Mouse (Mus musculus) heart, embryonic 16.5 days (tissue): Measurements from ENCODE around the gene Hddc2. TPM values are rescaled to one million over a fixed set of nuclear protein-coding genes. Genes with fewer than 3 reads are reported as not detected.

Experiments used
- ATAC-seq: fragments of 200-750 bp; cut with Nextera tagmentation; replicated peaks from 2 replicates; pipeline ENCODE4 v1.8.0; 2017; ENCODE audit warnings: moderate number of reproducible peaks; ENCODE audit not compliant: insufficient read depth, low FRiP score; ENCODE audit errors: extremely low read depth
- H3K27ac ChIP-seq: fragments of 300-500 bp; sonication (generic); 2 replicates; pipeline ENCODE4 v1.5.1; 2014; ENCODE audit warnings: mild to moderate bottlenecking, low read length, control low read depth, moderate library complexity
- H3K27me3 ChIP-seq: fragments of 300-500 bp; sonication (generic); 2 replicates; pipeline ENCODE4 v1.6.1; 2014; ENCODE audit warnings: low read length, mixed read lengths; ENCODE audit not compliant: control insufficient read depth, insufficient read depth
- H3K36me3 ChIP-seq: fragments of 300-500 bp; sonication (generic); 2 replicates; pipeline ENCODE4 v1.6.1; 2014; ENCODE audit not compliant: control insufficient read depth, insufficient read depth
- H3K4me1 ChIP-seq: fragments of 300-500 bp; sonication (generic); 2 replicates; pipeline ENCODE4 v1.6.1; 2014; ENCODE audit warnings: low read length, mixed read lengths; ENCODE audit not compliant: control insufficient read depth, insufficient read depth
- H3K4me2 ChIP-seq: fragments of 300-500 bp; sonication (generic); 2 replicates; pipeline ENCODE4 v1.6.1; 2014; ENCODE audit warnings: low read depth, mild to moderate bottlenecking, control low read depth, low read length
- H3K4me3 ChIP-seq: fragments of 300-500 bp; sonication (generic); 2 replicates; pipeline ENCODE4 v1.5.1; 2014; ENCODE audit warnings: mild to moderate bottlenecking, control low read depth, low read length
- H3K9ac ChIP-seq: fragments of 300-500 bp; sonication (generic); 2 replicates; pipeline ENCODE4 v1.6.1; 2014; ENCODE audit warnings: low read length, control low read depth
- H3K9me3 ChIP-seq: fragments of 300-500 bp; sonication (generic); replicated peaks from 2 replicates; pipeline ENCODE4 v1.6.1; 2016; ENCODE audit warnings: low read length; ENCODE audit not compliant: control insufficient read depth
- WGBS: fragments of 180-500 bp; shearing (Covaris S2); extraction: QIAGEN DNeasy Blood & Tissue Kit; methylation state at CpG from one replicate; pipeline ENCODE4 v1.1.7; 2014; 5-methylcytosine and 5-hydroxymethylcytosine counted together
- polyA plus RNA-seq: library from polyadenylated mRNA; unstranded; fragments of >200 nt; fragmentation: Nextera tagmentation; extraction: Ambion mirVana; gene quantifications from 2 replicates; pipeline ENCODE4 v1.2.1, GENCODE M21; 2015

Hddc2 gene
- polyA plus RNA-seq, 1 experiment from 2014 or later = 39.2 TPM

- Histone ChIP-seq H3K27me3 (no peaks in the 10 kb centered on the region), H3K9me3 (no peaks in the 10 kb centered on the region), H3K4me2 (no peak overlapping the region), H3K27ac (no peak overlapping the region), H3K36me3 (no peaks in the 10 kb centered on the region), H3K4me1 (peaks cover 5% of the 10 kb centered on the region; the same call in 1 of the 2 replicates), H3K4me3 (no peak overlapping the region), H3K9ac (no peak overlapping the region)
- 29% methylated on average over 6 of the region's 6 CpGs for WGBS
- no peak for ATAC-seq
Observed at GRCm38 (mm10) chr10:31298921-31299574, 14.1 kb upstream of the Hddc2 start.

GRCm38 (mm10) chr10:31300292-31300691 lies 12.9 kb upstream of the Hddc2 start:
- no peaks in the 10 kb centered on the region for H3K27me3 ChIP-seq
- H3K4me3 ChIP-seq = no peak overlapping the region
- no peak overlapping the region for H3K9ac ChIP-seq
- no peaks in the 10 kb centered on the region for H3K9me3 ChIP-seq
- no peak overlapping the region for H3K27ac ChIP-seq
- no peaks in the 10 kb centered on the region for H3K36me3 ChIP-seq
- H3K4me2 ChIP-seq = no peak overlapping the region
- ATAC-seq = no peak
- WGBS = 68% methylated on average over 1 of the region's 1 CpGs
- peaks cover 5% of the 10 kb centered on the region; the same call in 1 of the 2 replicates for H3K4me1 ChIP-seq

GRCm38 (mm10) chr10:31303446-31303845 lies 9.7 kb upstream of the Hddc2 start:
- H3K4me2 ChIP-seq = no peak overlapping the region
- H3K27me3 ChIP-seq = no peaks in the 10 kb centered on the region
- no peak overlapping the region for H3K9ac ChIP-seq
- H3K4me3 ChIP-seq = no peak overlapping the region
- WGBS = 92% methylated on average over 2 of the region's 2 CpGs
- no peak for ATAC-seq
- H3K36me3 ChIP-seq = no peaks in the 10 kb centered on the region
- no peaks in the 10 kb centered on the region; the same call in 1 of the 2 replicates for H3K4me1 ChIP-seq
- H3K9me3 ChIP-seq = no peaks in the 10 kb centered on the region
- no peak overlapping the region for H3K27ac ChIP-seq

DNA sequence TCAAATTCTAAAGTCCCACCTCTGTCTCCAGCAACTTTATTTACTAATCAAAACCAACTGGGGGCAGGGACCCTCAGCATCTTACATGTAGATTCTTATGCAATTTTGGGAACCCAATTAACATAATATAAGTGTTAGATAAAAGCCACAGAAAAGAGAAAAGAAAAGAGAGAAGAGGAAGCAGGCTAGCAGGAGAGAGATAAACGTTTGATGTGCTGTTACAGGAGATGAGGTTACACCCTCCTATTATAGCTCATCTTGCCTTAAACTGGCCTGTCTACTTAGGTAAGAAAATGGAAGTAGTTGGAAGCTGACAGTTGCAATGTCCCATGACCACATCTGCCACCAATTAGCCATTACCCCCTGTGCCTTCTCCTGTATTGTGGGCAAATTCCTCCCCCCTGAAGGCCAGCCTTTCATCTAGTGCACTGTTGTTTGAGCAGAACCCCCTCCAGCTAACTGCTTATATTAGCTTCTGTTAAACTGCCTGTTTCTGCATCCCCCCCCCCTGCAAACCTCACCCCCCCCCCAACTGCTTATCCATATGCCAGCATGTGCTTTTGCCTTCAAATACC lies 6.1 kb upstream of the Hddc2 start:
- no peak for ATAC-seq

GRCm38 (mm10) chr10:31318491-31318890 lies 5.3 kb downstream of the Hddc2 start:
- Histone ChIP-seq H3K4me1 (peaks cover 3% of the 10 kb centered on the region), H3K36me3 (peaks cover 26% of the 10 kb centered on the region), H3K9ac (no peak overlapping the region), H3K27me3 (no peaks in the 10 kb centered on the region), H3K27ac (no peak overlapping the region), H3K9me3 (no peaks in the 10 kb centered on the region), H3K4me3 (no peak overlapping the region), H3K4me2 (no peak overlapping the region)
- ATAC-seq = no peak
- WGBS = 83% methylated on average over 5 of the region's 5 CpGs

More for the DNA sequence above, 6.1 kb upstream of the Hddc2 start:
- no peaks in the 10 kb centered on the region for H3K36me3 ChIP-seq
- H3K27me3 ChIP-seq = no peaks in the 10 kb centered on the region
- 29% methylated on average over 1 of the region's 1 CpGs for WGBS
- no peak overlapping the region for H3K4me3 ChIP-seq
- no peak overlapping the region for H3K4me2 ChIP-seq
- H3K9ac ChIP-seq = no peak overlapping the region
- no peaks in the 10 kb centered on the region for H3K4me1 ChIP-seq
- no peaks in the 10 kb centered on the region for H3K9me3 ChIP-seq
- no peak overlapping the region for H3K27ac ChIP-seq

DNA sequence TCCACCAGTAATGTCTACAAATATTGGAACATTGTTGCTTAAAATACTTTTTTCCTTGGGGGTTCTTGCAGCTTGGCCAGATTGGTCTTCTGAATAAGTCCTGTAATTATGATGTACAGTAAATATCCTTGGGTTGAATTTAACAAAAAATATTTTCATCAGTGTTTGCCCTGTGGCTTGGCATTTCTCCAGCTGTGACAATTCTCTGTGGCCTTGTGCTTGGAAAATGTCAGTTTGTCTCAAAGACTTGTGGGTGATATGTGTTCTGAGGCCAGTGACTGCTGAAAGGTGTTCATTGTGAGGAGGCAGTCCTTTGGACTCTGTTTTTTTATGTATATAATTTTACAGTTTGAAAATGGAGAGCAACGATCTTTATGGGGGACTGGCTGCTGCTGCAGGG lies 16.3 kb downstream of the Hddc2 start:
- peaks cover 17% of the 10 kb centered on the region for H3K36me3 ChIP-seq
- H3K4me3 ChIP-seq = no peak overlapping the region
- H3K9ac ChIP-seq = no peak overlapping the region
- H3K27ac ChIP-seq = no peak overlapping the region
- no peak for ATAC-seq
- peaks cover 2% of the 10 kb centered on the region; the same call in 1 of the 2 replicates for H3K4me1 ChIP-seq
- no peaks in the 10 kb centered on the region for H3K27me3 ChIP-seq
- H3K9me3 ChIP-seq = no peaks in the 10 kb centered on the region
- WGBS = 77% methylated on average over 1 of the region's 1 CpGs
- no peak overlapping the region for H3K4me2 ChIP-seq

DNA sequence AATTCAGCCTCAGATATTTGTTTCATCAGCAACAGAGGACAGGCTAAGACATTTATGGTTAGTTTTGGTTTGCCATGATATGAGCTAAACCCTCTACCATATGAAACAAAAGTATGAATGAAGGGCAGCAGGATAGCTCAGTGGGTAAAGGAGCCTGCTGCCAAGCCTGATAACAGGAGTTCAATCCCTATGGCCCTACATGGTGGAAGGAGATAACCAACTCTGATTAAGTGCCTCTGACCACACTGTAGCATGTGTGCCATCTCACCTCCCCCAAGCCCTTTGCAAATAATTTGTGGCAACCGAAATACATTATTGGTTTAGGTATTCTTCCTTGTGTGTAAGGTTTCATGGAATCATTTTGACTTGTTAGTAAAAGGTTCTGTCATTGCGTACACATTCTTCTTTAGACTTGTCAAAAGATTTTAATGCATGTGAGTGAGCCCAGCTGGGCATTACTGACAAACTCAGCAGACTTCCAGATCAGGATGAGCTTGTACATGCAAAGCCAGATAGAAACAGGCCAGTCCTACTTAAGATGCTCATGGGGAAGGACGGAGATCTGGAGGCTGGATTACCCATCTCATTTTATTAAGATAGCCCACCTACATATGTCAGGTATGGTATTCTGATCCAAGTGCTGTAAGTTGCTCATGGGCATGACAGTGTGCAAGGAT lies 17.2 kb downstream of the Hddc2 start:
- Histone ChIP-seq H3K4me2 (no peak overlapping the region), H3K9ac (no peak overlapping the region), H3K27me3 (no peaks in the 10 kb centered on the region), H3K27ac (no peak overlapping the region), H3K4me3 (no peak overlapping the region), H3K36me3 (peaks cover 17% of the 10 kb centered on the region), H3K4me1 (peaks cover 2% of the 10 kb centered on the region; the same call in 1 of the 2 replicates), H3K9me3 (no peaks in the 10 kb centered on the region)
- WGBS = 86% methylated on average over 3 of the region's 3 CpGs
- ATAC-seq = no peak

GRCm38 (mm10) chr10:31331225-31331775 lies 18.1 kb downstream of the Hddc2 start:
- Histone ChIP-seq H3K9me3 (no peaks in the 10 kb centered on the region), H3K4me3 (no peak overlapping the region), H3K9ac (no peak overlapping the region), H3K27ac (no peak overlapping the region), H3K4me2 (no peak overlapping the region), H3K4me1 (peaks cover 2% of the 10 kb centered on the region; the same call in 1 of the 2 replicates), H3K36me3 (peaks cover 12% of the 10 kb centered on the region), H3K27me3 (no peaks in the 10 kb centered on the region)
- 70% methylated on average over 4 of the region's 4 CpGs for WGBS
- no peak; the same call in 1 of the 2 replicates for ATAC-seq

DNA sequence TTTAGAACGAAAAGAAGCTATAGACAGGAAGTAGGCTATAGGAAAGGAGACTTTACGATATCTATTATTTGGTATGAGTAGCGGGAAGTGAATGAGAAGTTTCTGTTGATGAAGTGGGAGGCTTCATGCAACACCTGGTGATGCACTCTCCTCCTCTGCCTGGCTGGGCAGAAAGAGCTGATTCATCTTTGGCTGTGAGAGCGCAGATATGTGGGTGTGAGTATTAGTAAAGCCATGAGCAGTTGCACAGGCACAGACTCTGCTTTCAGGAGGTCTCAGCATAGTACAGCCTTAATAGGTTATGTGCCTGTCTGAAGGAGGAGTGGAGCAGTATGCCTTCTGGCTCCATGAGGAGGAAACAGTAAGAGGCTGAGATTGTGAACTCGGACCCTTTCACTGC lies 23.2 kb downstream of the Hddc2 start:
- H3K36me3 ChIP-seq = no peaks in the 10 kb centered on the region
- H3K27me3 ChIP-seq = no peaks in the 10 kb centered on the region
- no peak overlapping the region for H3K4me3 ChIP-seq
- 74% methylated on average over 5 of the region's 5 CpGs for WGBS
- H3K27ac ChIP-seq = no peak overlapping the region
- no peaks in the 10 kb centered on the region for H3K9me3 ChIP-seq
- no peak for ATAC-seq
- no peak overlapping the region for H3K9ac ChIP-seq
- no peak overlapping the region for H3K4me2 ChIP-seq
- no peaks in the 10 kb centered on the region for H3K4me1 ChIP-seq
